Mouse (Mus musculus) liver, embryonic 11.5 days (tissue): ENCODE measurements at regions not wholly inside any gene's neighbourhood (a gene's known extent, or its start where the extent isn't known, plus 50 kb on each side); places are given as distances from the start of the nearest gene placed in this dataset.

Source experiments
- ATAC-seq: fragments of 200-750 bp; cut with Nextera tagmentation; replicated peaks from 2 replicates; pipeline ENCODE4 v1.8.0; 2017; ENCODE audit warnings: moderate number of reproducible peaks, mild to moderate bottlenecking, moderate TSS enrichment, moderate library complexity; ENCODE audit not compliant: low FRiP score
- DNase-seq: peaks from one replicate; pipeline ENCODE4 v3.0.0-alpha.2; 2017; ENCODE audit warnings: low spot score
- H3K27ac ChIP-seq: fragments of 300-500 bp; sonication (generic); 2 replicates; pipeline ENCODE4 v1.5.1; 2014; ENCODE audit warnings: mild to moderate bottlenecking, low read depth, low read length, control low read depth
- H3K27me3 ChIP-seq: fragments of 300-500 bp; sonication (generic); replicated peaks from 2 replicates; pipeline ENCODE4 v1.6.1; 2014; ENCODE audit warnings: low read length, mixed read lengths; ENCODE audit not compliant: control insufficient read depth, insufficient read depth
- H3K36me3 ChIP-seq: fragments of 300-500 bp; sonication (generic); 2 replicates; pipeline ENCODE4 v1.6.1; 2014; ENCODE audit warnings: mild to moderate bottlenecking, low read length, moderate library complexity, mixed read lengths; ENCODE audit not compliant: control insufficient read depth, insufficient read depth
- H3K4me1 ChIP-seq: fragments of 300-500 bp; sonication (generic); replicated peaks from 2 replicates; pipeline ENCODE4 v1.6.1; 2014; ENCODE audit warnings: low read length, mixed read lengths; ENCODE audit not compliant: control insufficient read depth, insufficient read depth
- H3K4me2 ChIP-seq: fragments of 300-500 bp; sonication (generic); 2 replicates; pipeline ENCODE4 v1.6.1; 2014; ENCODE audit warnings: mild to moderate bottlenecking, control low read depth, moderate library complexity
- H3K4me3 ChIP-seq: fragments of 300-500 bp; sonication (generic); 2 replicates; pipeline ENCODE4 v1.5.1; 2014; ENCODE audit warnings: low read depth, low read length, control low read depth
- H3K9ac ChIP-seq: fragments of 300-500 bp; sonication (generic); 2 replicates; pipeline ENCODE4 v1.6.1; 2014; ENCODE audit warnings: low read depth, low read length, control low read depth
- H3K9me3 ChIP-seq: fragments of 300-500 bp; sonication (generic); 2 replicates; pipeline ENCODE4 v1.6.1; 2016; ENCODE audit warnings: low read length, inconsistent platforms, mixed read lengths; ENCODE audit not compliant: control insufficient read depth
- WGBS: fragments of 180-500 bp; shearing (Covaris S2); extraction: QIAGEN DNeasy Blood & Tissue Kit; methylation state at CpG from one replicate; pipeline ENCODE4 v1.1.7; 2014; 5-methylcytosine and 5-hydroxymethylcytosine counted together

GRCm38 (mm10) chr7:82921722-82922121, 54.6 kb downstream of the Mex3b start:
- no peak overlapping the region for H3K4me3 ChIP-seq
- 74% methylated on average over 5 of the region's 5 CpGs for WGBS
- no peak overlapping the region for H3K9ac ChIP-seq
- no peak for DNase-seq
- no peaks in the 10 kb centered on the region for H3K27me3 ChIP-seq
- ATAC-seq, result no peak
- no peaks in the 10 kb centered on the region for H3K9me3 ChIP-seq
- H3K4me1 ChIP-seq, result no peaks in the 10 kb centered on the region
- no peaks in the 10 kb centered on the region for H3K36me3 ChIP-seq
- H3K27ac ChIP-seq, result no peak overlapping the region
- H3K4me2 ChIP-seq, result no peak overlapping the region

DNA sequence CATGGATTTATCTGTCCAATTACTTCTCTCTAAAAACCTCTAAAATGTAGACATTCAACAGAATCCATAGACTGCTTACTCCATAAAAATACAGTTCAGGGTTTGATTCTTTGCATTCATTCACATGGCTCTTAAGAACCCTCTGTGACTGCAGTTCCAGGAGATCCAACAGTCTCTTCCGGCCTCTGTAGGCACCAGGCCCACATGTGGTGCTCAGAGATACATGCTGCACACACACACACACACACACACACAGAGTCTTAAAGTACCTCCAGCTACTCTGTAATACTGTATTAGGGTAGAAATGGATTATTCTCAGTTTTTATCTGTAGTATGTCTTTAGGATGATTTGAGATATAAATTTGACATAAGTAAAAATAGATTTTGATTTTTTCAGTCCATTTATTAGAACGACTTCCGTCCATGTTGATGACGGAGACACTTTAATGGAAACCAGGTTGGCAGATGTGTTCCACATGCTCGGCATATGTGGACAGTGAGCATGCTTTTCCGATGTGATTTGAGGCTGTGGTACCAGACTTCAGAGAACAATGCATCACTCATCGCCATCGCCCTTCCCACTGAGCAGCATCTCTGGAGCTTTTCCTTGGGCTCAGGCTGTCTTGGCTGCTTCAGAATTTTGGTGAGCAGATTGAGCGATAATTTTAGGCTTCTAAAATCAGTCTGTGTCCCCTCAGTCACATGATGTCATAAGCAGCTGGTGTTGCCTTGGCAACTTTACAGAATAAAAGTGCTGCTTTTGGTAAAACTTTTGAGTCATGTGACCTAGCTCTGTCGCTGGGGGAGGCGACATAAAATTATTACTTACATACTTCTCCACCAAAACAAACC, 56.3 kb downstream of the Mex3b start:
- Histone ChIP-seq H3K9ac (no peak overlapping the region), H3K4me3 (no peak overlapping the region), H3K27me3 (no peaks in the 10 kb centered on the region), H3K9me3 (no peaks in the 10 kb centered on the region), H3K27ac (no peak overlapping the region), H3K4me1 (no peaks in the 10 kb centered on the region), H3K36me3 (no peaks in the 10 kb centered on the region), H3K4me2 (no peak overlapping the region)
- WGBS, result 80% methylated on average over 11 of the region's 11 CpGs
- ATAC-seq, result no peak
- no peak for DNase-seq

DNA sequence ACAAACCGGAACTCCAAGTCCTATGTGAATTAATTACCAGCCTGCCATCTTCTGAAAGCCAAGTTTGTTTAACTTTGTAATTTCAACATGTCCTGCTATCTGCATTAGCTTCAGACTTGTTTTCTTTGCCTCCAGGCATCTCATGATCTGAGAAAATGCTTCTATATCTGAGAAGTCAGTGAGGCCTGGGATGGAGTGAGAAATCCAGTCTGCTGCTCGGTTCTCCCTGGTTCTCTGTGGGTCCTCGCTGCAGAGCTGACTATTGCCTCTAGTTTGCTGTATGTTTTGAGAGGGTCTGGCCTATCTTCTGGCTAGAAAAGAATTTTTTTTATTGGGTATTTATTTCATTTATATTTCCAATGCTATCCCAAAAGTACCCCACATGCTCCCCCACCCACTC, 57.0 kb downstream of the Mex3b start:
- no peak for DNase-seq
- H3K36me3 ChIP-seq, result no peaks in the 10 kb centered on the region
- H3K9me3 ChIP-seq, result no peaks in the 10 kb centered on the region
- WGBS, result 66% methylated on average over 3 of the region's 3 CpGs
- no peak overlapping the region for H3K4me3 ChIP-seq
- no peak overlapping the region for H3K9ac ChIP-seq
- no peak overlapping the region for H3K27ac ChIP-seq
- ATAC-seq, result no peak
- no peak overlapping the region for H3K4me2 ChIP-seq
- no peaks in the 10 kb centered on the region for H3K27me3 ChIP-seq
- no peaks in the 10 kb centered on the region for H3K4me1 ChIP-seq

DNA sequence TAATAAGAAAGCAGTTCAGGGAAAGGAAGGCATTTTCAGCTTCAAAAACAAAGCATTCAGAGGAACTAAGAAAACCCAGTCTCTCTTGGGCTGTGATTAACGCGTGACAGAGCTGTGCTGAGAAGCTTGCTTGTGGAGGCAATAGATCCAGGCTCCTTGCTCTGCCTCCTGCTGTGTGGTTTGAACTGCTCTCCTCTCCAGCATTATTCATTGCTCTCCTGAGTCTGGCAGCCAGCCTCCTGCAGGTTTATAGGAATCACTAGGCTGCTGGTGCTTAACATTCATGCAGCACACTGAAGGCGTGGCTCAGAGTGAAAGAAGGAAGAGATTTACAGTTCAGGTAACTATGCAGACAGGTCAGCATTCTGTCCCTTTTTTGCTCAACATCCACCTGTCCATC, 71.2 kb downstream of the Mex3b start:
- Histone ChIP-seq H3K27ac (no peak overlapping the region), H3K9ac (no peak overlapping the region), H3K36me3 (no peaks in the 10 kb centered on the region), H3K4me1 (no peaks in the 10 kb centered on the region), H3K4me2 (no peak overlapping the region), H3K4me3 (no peak overlapping the region), H3K27me3 (no peaks in the 10 kb centered on the region), H3K9me3 (no peaks in the 10 kb centered on the region)
- no peak for ATAC-seq
- DNase-seq, result no peak
- 55% methylated on average over 3 of the region's 3 CpGs for WGBS

DNA sequence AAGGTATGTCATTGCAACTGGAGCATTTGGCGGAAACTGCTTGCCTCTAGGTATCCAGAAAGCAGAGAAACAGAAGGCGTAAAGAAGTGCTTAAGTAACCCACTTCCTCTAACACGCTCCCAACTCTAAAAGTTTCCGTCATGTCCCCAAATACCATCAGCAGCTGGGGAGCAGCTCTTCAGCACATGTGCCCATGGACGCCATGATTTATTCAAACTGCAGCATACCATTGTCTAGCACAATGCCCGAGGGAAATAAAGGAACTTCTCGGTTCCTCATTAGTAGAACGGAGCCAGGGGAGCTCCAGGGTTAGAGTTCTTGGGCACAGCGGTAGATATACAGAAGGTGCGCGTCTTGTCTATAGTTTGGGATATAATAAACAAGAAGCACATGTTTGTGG, 72.4 kb downstream of the Mex3b start:
- no peak overlapping the region for H3K9ac ChIP-seq
- H3K4me2 ChIP-seq, result no peak overlapping the region
- no peak overlapping the region for H3K27ac ChIP-seq
- H3K36me3 ChIP-seq, result no peaks in the 10 kb centered on the region
- no peak for DNase-seq
- H3K4me3 ChIP-seq, result no peak overlapping the region
- no peaks in the 10 kb centered on the region for H3K4me1 ChIP-seq
- 89% methylated on average over 11 of the region's 11 CpGs for WGBS
- no peak for ATAC-seq
- no peaks in the 10 kb centered on the region for H3K9me3 ChIP-seq
- no peaks in the 10 kb centered on the region for H3K27me3 ChIP-seq

DNA sequence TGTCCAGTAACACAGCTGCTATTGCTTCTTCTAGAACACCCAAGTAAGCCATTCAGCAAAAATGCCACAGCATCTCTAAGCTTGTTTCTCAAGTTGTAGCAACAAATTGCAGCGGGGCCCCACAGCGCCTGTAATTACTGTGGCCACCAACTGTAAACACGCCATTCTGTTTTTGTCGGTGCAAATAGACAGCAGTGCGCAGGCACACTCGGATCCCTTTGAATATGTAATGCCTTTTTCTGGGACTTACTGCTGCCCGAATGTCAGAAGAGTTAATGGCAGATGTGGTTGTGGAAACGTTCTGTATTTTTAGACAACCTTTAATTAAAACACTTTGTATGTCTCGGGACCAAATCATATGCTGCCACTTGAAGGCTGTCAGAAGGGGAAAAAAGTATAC, 76.2 kb downstream of the Mex3b start:
- Histone ChIP-seq H3K4me2 (no peak overlapping the region), H3K36me3 (no peaks in the 10 kb centered on the region), H3K27me3 (no peaks in the 10 kb centered on the region), H3K9ac (no peak overlapping the region), H3K9me3 (no peaks in the 10 kb centered on the region), H3K4me3 (no peak overlapping the region), H3K4me1 (no peaks in the 10 kb centered on the region), H3K27ac (no peak overlapping the region)
- 83% methylated on average over 9 of the region's 9 CpGs for WGBS
- no peak for DNase-seq
- no peak for ATAC-seq

- H3K4me1 ChIP-seq, result no peaks in the 10 kb centered on the region
- no peaks in the 10 kb centered on the region for H3K36me3 ChIP-seq
- WGBS, result 87% methylated on average over 1 of the region's 1 CpGs
- no peak for ATAC-seq
- no peak overlapping the region for H3K4me2 ChIP-seq
- no peak overlapping the region for H3K9ac ChIP-seq
- no peak overlapping the region for H3K27ac ChIP-seq
- H3K27me3 ChIP-seq, result no peaks in the 10 kb centered on the region
- H3K4me3 ChIP-seq, result no peak overlapping the region
- DNase-seq, result no peak
- H3K9me3 ChIP-seq, result no peaks in the 10 kb centered on the region
These were observed 76.7 kb downstream of the Mex3b start for GRCm38 (mm10) chr7:82943797-82944196.

DNA sequence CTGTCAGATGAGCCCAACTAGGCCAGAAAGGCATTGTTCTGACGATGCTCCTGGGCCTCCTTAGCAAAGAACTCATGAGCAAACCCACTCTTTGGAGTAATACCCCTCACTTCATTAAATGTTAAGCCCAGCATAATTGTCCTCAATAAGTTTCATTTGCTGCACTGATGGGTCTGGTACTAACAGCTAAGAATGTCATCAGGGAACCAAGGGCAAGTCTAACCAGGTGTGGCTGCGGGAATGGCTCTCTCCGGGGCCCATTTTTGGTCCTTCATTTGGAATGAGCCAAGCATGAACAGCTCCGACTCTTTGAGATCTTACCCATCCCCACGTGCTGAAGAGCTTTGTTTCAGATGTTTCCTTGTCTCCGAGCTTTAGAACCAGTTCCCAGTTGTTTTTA, 82.2 kb downstream of the Mex3b start:
- Histone ChIP-seq H3K27ac (no peak overlapping the region), H3K27me3 (no peaks in the 10 kb centered on the region), H3K4me2 (no peak overlapping the region), H3K9ac (no peak overlapping the region), H3K4me3 (no peak overlapping the region), H3K36me3 (no peaks in the 10 kb centered on the region), H3K4me1 (no peaks in the 10 kb centered on the region), H3K9me3 (no peaks in the 10 kb centered on the region)
- DNase-seq (no peak), ATAC-seq (no peak)
- WGBS, result 83% methylated on average over 6 of the region's 6 CpGs

DNA sequence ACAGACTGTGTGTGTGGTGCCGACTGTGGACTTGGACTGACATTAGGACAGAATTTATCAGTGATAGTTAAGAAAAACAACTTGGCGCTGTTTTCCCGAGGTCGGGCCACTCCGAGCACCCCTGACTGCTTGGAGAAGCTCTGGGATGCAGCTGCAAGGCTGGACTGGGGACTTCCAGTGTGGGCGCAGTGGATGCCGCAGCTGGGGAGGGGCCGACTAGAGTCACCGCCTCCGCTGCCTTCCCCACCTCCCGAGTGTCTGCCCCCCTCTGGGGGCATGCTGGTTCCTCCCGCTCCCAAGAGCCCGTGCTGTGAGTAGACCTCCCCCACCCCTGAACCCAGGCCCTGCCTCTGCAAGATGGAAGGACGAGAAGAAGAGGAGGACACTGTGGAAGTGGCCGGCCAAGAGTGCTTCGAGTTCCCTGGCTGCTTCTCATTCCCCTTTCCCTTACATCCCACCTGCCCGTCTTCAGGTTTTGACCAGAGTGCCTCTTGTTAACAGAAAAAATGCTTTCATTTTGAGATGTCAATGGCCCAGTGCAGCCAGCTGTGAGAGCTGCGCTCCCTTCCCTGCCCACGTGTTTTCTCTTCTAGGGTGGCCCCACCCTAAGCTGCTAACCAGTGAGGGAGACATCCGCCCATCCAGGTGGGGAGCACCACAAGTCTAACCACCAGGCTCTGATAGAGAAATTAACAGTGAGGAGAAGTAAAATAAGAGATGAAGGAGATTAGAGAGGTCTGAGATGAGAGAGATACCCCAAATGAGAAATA, 90.3 kb downstream of the Mex3b start:
- H3K4me2 ChIP-seq, result no peak overlapping the region
- no peak for ATAC-seq
- no peak overlapping the region for H3K9ac ChIP-seq
- no peaks in the 10 kb centered on the region for H3K9me3 ChIP-seq
- 62% methylated on average over 20 of the region's 20 CpGs for WGBS
- H3K27me3 ChIP-seq, result no peaks in the 10 kb centered on the region
- no peaks in the 10 kb centered on the region for H3K36me3 ChIP-seq
- H3K4me1 ChIP-seq, result no peaks in the 10 kb centered on the region
- DNase-seq, result no peak
- H3K27ac ChIP-seq, result no peak overlapping the region
- no peak overlapping the region for H3K4me3 ChIP-seq
